Mouse (Mus musculus): ENCODE measurements around the gene Rplp2. TPM values are rescaled to one million over a fixed set of nuclear protein-coding genes. Genes with fewer than 3 reads are reported as not detected.

Gene Rplp2
- polyA plus RNA-seq, 1 experiment from 2014 or later, result 1,010 TPM

GRCm38 (mm10) chr7:141487141-141487540 lies 40.0 kb downstream of the Rplp2 start:
- Histone ChIP-seq H3K4me1 (replicated peaks) (peaks cover 30% of the 10 kb centered on the region), H3K27me3 (ENCODE audit: insufficient read depth, poor library complexity, severe bottlenecking) (peaks cover 25% of the 10 kb centered on the region), H3K36me3 (peaks cover 15% of the 10 kb centered on the region), H3K27ac (no peak overlapping the region), H3K4me3 (no peak overlapping the region), H3K9me3 (no peaks in the 10 kb centered on the region)
- no peak for DNase-seq (ENCODE audit: low spot score)
- WGBS, result 81% methylated on average over 7 of the region's 7 CpGs

- WGBS, result 82% methylated on average over 2 of the region's 2 CpGs
- peaks cover 46% of the 10 kb centered on the region for H3K36me3 ChIP-seq
- no peak overlapping the region for H3K27ac ChIP-seq
Measured at GRCm38 (mm10) chr7:141491151-141491550, 44.0 kb downstream of the Rplp2 start.

GRCm38 (mm10) chr7:141492738-141493137 lies 45.6 kb downstream of the Rplp2 start:
- H3K4me3 ChIP-seq, result no peak overlapping the region
- 88% methylated on average over 5 of the region's 5 CpGs for WGBS
- H3K36me3 ChIP-seq, result peaks cover 51% of the 10 kb centered on the region
- H3K4me1 ChIP-seq (replicated peaks), result no peaks in the 10 kb centered on the region
- DNase-seq (ENCODE audit: low spot score), result no peak
- no peak overlapping the region for H3K27ac ChIP-seq
- H3K27me3 ChIP-seq (ENCODE audit: insufficient read depth, poor library complexity, severe bottlenecking), result no peaks in the 10 kb centered on the region
- no peaks in the 10 kb centered on the region for H3K9me3 ChIP-seq

More at GRCm38 (mm10) chr7:141491151-141491550, 44.0 kb downstream of the Rplp2 start:
- Histone ChIP-seq H3K4me3 (no peak overlapping the region), H3K27me3 (ENCODE audit: insufficient read depth, poor library complexity, severe bottlenecking) (no peaks in the 10 kb centered on the region), H3K9me3 (no peaks in the 10 kb centered on the region), H3K4me1 (replicated peaks) (peaks cover 5% of the 10 kb centered on the region; the same call in 1 of the 2 replicates)
- DNase-seq (ENCODE audit: low spot score), result no peak

GRCm38 (mm10) chr7:141493729-141494128 lies 46.6 kb downstream of the Rplp2 start:
- WGBS, result 78% methylated on average over 1 of the region's 1 CpGs
- no peaks in the 10 kb centered on the region for H3K9me3 ChIP-seq
- H3K36me3 ChIP-seq, result peaks cover 51% of the 10 kb centered on the region
- H3K27me3 ChIP-seq (ENCODE audit: insufficient read depth, poor library complexity, severe bottlenecking), result no peaks in the 10 kb centered on the region
- DNase-seq (ENCODE audit: low spot score), result no peak
- no peak overlapping the region for H3K4me3 ChIP-seq
- no peaks in the 10 kb centered on the region for H3K4me1 ChIP-seq (replicated peaks)
- H3K27ac ChIP-seq, result no peak overlapping the region

- no peak overlapping the region for H3K27ac ChIP-seq
- WGBS, result 81% methylated on average over 2 of the region's 2 CpGs
- H3K36me3 ChIP-seq, result peaks cover 62% of the 10 kb centered on the region
- no peaks in the 10 kb centered on the region for H3K4me1 ChIP-seq (replicated peaks)
- no peak for DNase-seq (ENCODE audit: low spot score)
- no peak overlapping the region for H3K4me3 ChIP-seq
- H3K27me3 ChIP-seq (ENCODE audit: insufficient read depth, poor library complexity, severe bottlenecking), result no peaks in the 10 kb centered on the region
- H3K9me3 ChIP-seq, result no peaks in the 10 kb centered on the region
Measured at GRCm38 (mm10) chr7:141495379-141495778, 48.2 kb downstream of the Rplp2 start.

GRCm38 (mm10) chr7:141495940-141496339 lies 48.8 kb downstream of the Rplp2 start:
- no peaks in the 10 kb centered on the region for H3K9me3 ChIP-seq
- no peak overlapping the region for H3K27ac ChIP-seq
- H3K27me3 ChIP-seq (ENCODE audit: insufficient read depth, poor library complexity, severe bottlenecking), result no peaks in the 10 kb centered on the region
- no peak overlapping the region for H3K4me3 ChIP-seq
- H3K36me3 ChIP-seq, result peaks cover 61% of the 10 kb centered on the region
- no peaks in the 10 kb centered on the region for H3K4me1 ChIP-seq (replicated peaks)
- no peak for DNase-seq (ENCODE audit: low spot score)
- WGBS, result 93% methylated on average over 4 of the region's 4 CpGs

GRCm38 (mm10) chr7:141497600-141497999 lies 50.4 kb downstream of the Rplp2 start:
- DNase-seq (ENCODE audit: low spot score), result no peak
- H3K4me1 ChIP-seq (replicated peaks), result no peaks in the 10 kb centered on the region
- H3K27me3 ChIP-seq (ENCODE audit: insufficient read depth, poor library complexity, severe bottlenecking), result no peaks in the 10 kb centered on the region
- peaks cover 52% of the 10 kb centered on the region for H3K36me3 ChIP-seq
- 93% methylated on average over 3 of the region's 3 CpGs for WGBS
- H3K4me3 ChIP-seq, result no peak overlapping the region
- H3K27ac ChIP-seq, result no peak overlapping the region
- H3K9me3 ChIP-seq, result no peaks in the 10 kb centered on the region

Other genes with a start within 250 kb of the Rplp2 start
- gene Lmntd2, start 233.3 kb upstream of the Rplp2 start, polyA plus RNA-seq (2016; fragmentation: Nextera tagmentation; extraction: Ambion mirVana), result 3.9 and 4.0 TPM in 2 replicates
- 58.5 and 59.0 TPM in 2 replicates for gene Rassf7, start 231.5 kb upstream of the Rplp2 start, polyA plus RNA-seq (2016; fragmentation: Nextera tagmentation; extraction: Ambion mirVana)
- 106 and 108 TPM in 2 replicates for gene Phrf1, start 218.6 kb upstream of the Rplp2 start, polyA plus RNA-seq (2016; fragmentation: Nextera tagmentation; extraction: Ambion mirVana)
- 1.0 and 1.2 TPM in 2 replicates for gene Irf7, start 180.9 kb upstream of the Rplp2 start, polyA plus RNA-seq (2016; fragmentation: Nextera tagmentation; extraction: Ambion mirVana)
- 0.32 TPM in 1 of 2 replicates, not detected in the other for gene Cdhr5, start 170.6 kb upstream of the Rplp2 start, polyA plus RNA-seq (2016; fragmentation: Nextera tagmentation; extraction: Ambion mirVana)
- gene Sct, start 168.2 kb upstream of the Rplp2 start, polyA plus RNA-seq (2016; fragmentation: Nextera tagmentation; extraction: Ambion mirVana), result 8.2 and 12.3 TPM in 2 replicates
- gene Drd4, start 155.4 kb upstream of the Rplp2 start, polyA plus RNA-seq (2016; fragmentation: Nextera tagmentation; extraction: Ambion mirVana), result 0.34 and 0.35 TPM in 2 replicates
- gene Deaf1, start 119.7 kb upstream of the Rplp2 start, polyA plus RNA-seq (2016; fragmentation: Nextera tagmentation; extraction: Ambion mirVana), result 56.8 and 71.6 TPM in 2 replicates
- 53.7 and 57.8 TPM in 2 replicates for gene Tmem80, start 119.6 kb upstream of the Rplp2 start, polyA plus RNA-seq (2016; fragmentation: Nextera tagmentation; extraction: Ambion mirVana)
- gene Eps8l2, start 108.5 kb upstream of the Rplp2 start, polyA plus RNA-seq (2016; fragmentation: Nextera tagmentation; extraction: Ambion mirVana), result 6.7 and 6.8 TPM in 2 replicates
- gene Taldo1, start 55.2 kb upstream of the Rplp2 start, polyA plus RNA-seq (2016; fragmentation: Nextera tagmentation; extraction: Ambion mirVana), result 336 and 378 TPM in 2 replicates
- 45.2 and 49.4 TPM in 2 replicates for gene Gatd1, start 33.2 kb upstream of the Rplp2 start, polyA plus RNA-seq (2016; fragmentation: Nextera tagmentation; extraction: Ambion mirVana)
- gene Cend1, start 17.9 kb upstream of the Rplp2 start, polyA plus RNA-seq (2016; fragmentation: Nextera tagmentation; extraction: Ambion mirVana), result 11.5 and 21.9 TPM in 2 replicates
- gene Slc25a22, start 9.5 kb upstream of the Rplp2 start, polyA plus RNA-seq (2016; fragmentation: Nextera tagmentation; extraction: Ambion mirVana), result 45.9 and 55.6 TPM in 2 replicates
- 21.0 and 23.2 TPM in 2 replicates for gene Pidd1, start 3.3 kb upstream of the Rplp2 start, polyA plus RNA-seq (2016; fragmentation: Nextera tagmentation; extraction: Ambion mirVana)
- gene Pnpla2, start 7.8 kb downstream of the Rplp2 start, polyA plus RNA-seq (2016; fragmentation: Nextera tagmentation; extraction: Ambion mirVana), result 19.3 and 20.3 TPM in 2 replicates
- gene Cracr2b, start 13.7 kb downstream of the Rplp2 start, polyA plus RNA-seq (2016; fragmentation: Nextera tagmentation; extraction: Ambion mirVana), result 8.1 and 9.1 TPM in 2 replicates
- 26.0 and 29.7 TPM in 2 replicates for gene Cd151, start 20.0 kb downstream of the Rplp2 start, polyA plus RNA-seq (2016; fragmentation: Nextera tagmentation; extraction: Ambion mirVana)
- gene Polr2l, start 27.8 kb downstream of the Rplp2 start, polyA plus RNA-seq (2016; fragmentation: Nextera tagmentation; extraction: Ambion mirVana), result 89.5 and 90.0 TPM in 2 replicates
- gene Tspan4, start 27.9 kb downstream of the Rplp2 start, polyA plus RNA-seq (2016; fragmentation: Nextera tagmentation; extraction: Ambion mirVana), result 36.3 and 38.6 TPM in 2 replicates
- gene Chid1, start 92.5 kb downstream of the Rplp2 start, polyA plus RNA-seq (2016; fragmentation: Nextera tagmentation; extraction: Ambion mirVana), result 24.9 and 30.2 TPM in 2 replicates
- 105 and 108 TPM in 2 replicates for gene Ap2a2, start 114.8 kb downstream of the Rplp2 start, polyA plus RNA-seq (2016; fragmentation: Nextera tagmentation; extraction: Ambion mirVana)
- gene Muc6, start 207.9 kb downstream of the Rplp2 start, polyA plus RNA-seq (2016; fragmentation: Nextera tagmentation; extraction: Ambion mirVana), result 0.12 and 0.26 TPM in 2 replicates
- 0.41 and 0.47 TPM in 2 replicates for gene Muc2, start 243.0 kb downstream of the Rplp2 start, polyA plus RNA-seq (2016; fragmentation: Nextera tagmentation; extraction: Ambion mirVana)

All from hindbrain, embryonic 10.5 days (tissue).